In genomic region chr10:120426086-120426610, GRCm38 (mm10) we compare ENCODE assay signal across 14 mouse cellular contexts. TPM values are rescaled to one million over a fixed set of nuclear protein-coding genes. Genes with fewer than 3 reads are reported as not detected.
A peak's percentile ranks its signal among the peaks of the same experiment; 100 is the strongest.
DNase-seq lines count a peak whose midpoint lies in the region; ATAC-seq lines count a peak whose summit lies in the region.
"Had no signal": no experiment of that assay in that cellular context is flagged by ENCODE, and none has a peak within 500 bp of the region (broad histone marks: within the 10 kb centered on the region; RNA-seq: fewer than 3 reads in every experiment).

No protein-coding gene starts in this region.

- H3K36me3 ChIP-seq in limb, embryonic 11.5 days (ENCODE audit: control insufficient read depth, insufficient read depth, low read length) = peaks cover 10% of the 10 kb centered on the region
- H3K36me3 ChIP-seq in limb, embryonic 10.5 days = peaks cover 88% of the 10 kb centered on the region
- H3K36me3 ChIP-seq in embryonic facial prominence, embryonic 15.5 days = no peaks in the 10 kb centered on the region
- 0 out of 2 replicates have a peak, but pooled peaks cover 3% of the 10 kb centered on the region for H3K36me3 ChIP-seq in heart, embryonic 12.5 days

- no peak overlapping the region for H3K9ac ChIP-seq in limb, embryonic 11.5 days (ENCODE audit: low read length)
- H3K9ac ChIP-seq in embryonic facial prominence, embryonic 15.5 days = no peak overlapping the region
- H3K9ac ChIP-seq in heart, embryonic 12.5 days = no peak overlapping the region

- peaks cover 57% of the 10 kb centered on the region for H3K4me1 ChIP-seq in limb, embryonic 11.5 days (ENCODE audit: control insufficient read depth, insufficient read depth, low read length)
- H3K4me1 ChIP-seq in limb, embryonic 10.5 days = peaks cover 81% of the 10 kb centered on the region
- peaks cover 68% of the 10 kb centered on the region for H3K4me1 ChIP-seq in embryonic facial prominence, embryonic 15.5 days
- H3K4me1 ChIP-seq in heart, embryonic 12.5 days (replicated peaks) = peaks cover 56% of the 10 kb centered on the region

- no peak overlapping the region for H3K4me2 ChIP-seq in limb, embryonic 11.5 days (ENCODE audit: low read depth, severe bottlenecking)
- no peak overlapping the region for H3K4me2 ChIP-seq in embryonic facial prominence, embryonic 15.5 days (replicated peaks)
- no peak overlapping the region for H3K4me2 ChIP-seq in heart, embryonic 12.5 days
- H3K4me2 ChIP-seq: liver, embryonic 11.5 days had no signal

- H3K27ac ChIP-seq in limb, embryonic 11.5 days (replicated peaks; ENCODE audit: low read depth, low read length) = peak overlapping the region; percentile 30; the same call in 1 of the 2 replicates
- H3K27ac ChIP-seq in limb, embryonic 10.5 days = no peak overlapping the region
- peak overlapping the region; percentile 12; the same call in 1 of the 2 replicates for H3K27ac ChIP-seq in embryonic facial prominence, embryonic 15.5 days (replicated peaks)
- H3K27ac ChIP-seq in heart, embryonic 12.5 days (ENCODE audit: poor library complexity, severe bottlenecking) = peak overlapping the region; percentile 16; the same call in 1 of the 2 replicates

- H3K27me3 ChIP-seq in limb, embryonic 11.5 days (ENCODE audit: control insufficient read depth, insufficient read depth, low read length) = no peaks in the 10 kb centered on the region
- H3K27me3 ChIP-seq in limb, embryonic 10.5 days (ENCODE audit: low read depth, poor library complexity, severe bottlenecking) = no peaks in the 10 kb centered on the region
- H3K27me3 ChIP-seq in embryonic facial prominence, embryonic 15.5 days = no peaks in the 10 kb centered on the region
- H3K27me3 ChIP-seq in heart, embryonic 12.5 days (replicated peaks) = no peaks in the 10 kb centered on the region

- DNase-seq in limb, embryonic 11.5 days (ENCODE audit: low spot score) = no peak
- no peak for DNase-seq in limb, embryonic 10.5 days (ENCODE audit: low spot score)
- no peak for DNase-seq in lung, postnatal 36 days
- no peak for DNase-seq in cerebellum, adult 9-10 months
- DNase-seq in liver = no peak
- DNase-seq: cerebellum, postnatal 14 days; kidney, adult 18-20 months; lung, postnatal 10 days; right cerebral cortex, adult 18-20 months; thymus, postnatal 4 days had no signal

- H3K9me3 ChIP-seq in limb, embryonic 11.5 days (ENCODE audit: control insufficient read depth, low read length) = no peaks in the 10 kb centered on the region
- H3K9me3 ChIP-seq in limb, embryonic 10.5 days (replicated peaks) = no peaks in the 10 kb centered on the region
- no peaks in the 10 kb centered on the region for H3K9me3 ChIP-seq in embryonic facial prominence, embryonic 15.5 days (replicated peaks)
- no peaks in the 10 kb centered on the region for H3K9me3 ChIP-seq in heart, embryonic 12.5 days (replicated peaks)

- H3K4me3 ChIP-seq in limb, embryonic 11.5 days (ENCODE audit: low read depth, low read length) = no peak overlapping the region
- H3K4me3 ChIP-seq in limb, embryonic 10.5 days = no peak overlapping the region
- H3K4me3 ChIP-seq in embryonic facial prominence, embryonic 15.5 days (replicated peaks) = no peak overlapping the region
- no peak overlapping the region for H3K4me3 ChIP-seq in heart, embryonic 12.5 days

- WGBS in limb, embryonic 11.5 days = 84% methylated on average over 14 of the region's 14 CpGs
- WGBS in limb, embryonic 10.5 days = 89% methylated on average over 14 of the region's 14 CpGs
- 52% methylated on average over 14 of the region's 14 CpGs for WGBS in embryonic facial prominence, embryonic 15.5 days
- 61% methylated on average over 14 of the region's 14 CpGs for WGBS in heart, embryonic 12.5 days

- no peak for ATAC-seq in limb, embryonic 11.5 days (ENCODE audit: insufficient number of reproducible peaks, low FRiP score, low TSS enrichment, low read depth)
- no peak for ATAC-seq in embryonic facial prominence, embryonic 15.5 days (ENCODE audit: insufficient number of reproducible peaks, low FRiP score, low TSS enrichment, low read depth)
- ATAC-seq in heart, embryonic 12.5 days (ENCODE audit: insufficient number of reproducible peaks, low FRiP score) = no peak
- ATAC-seq: midbrain, embryonic 16.5 days had no signal

RNA-seq across cellular contexts. Expression of gene Hmga2, which starts 50.1 kb away (rescaled TPM):
- polyA plus RNA-seq in limb, embryonic 11.5 days (2014; fragmentation: Nextera tagmentation; extraction: Ambion mirVana) = 179 and 195 TPM in 2 replicates
- 129 and 160 TPM in 2 replicates for polyA plus RNA-seq in limb, embryonic 10.5 days (2016; fragmentation: Nextera tagmentation; extraction: Ambion mirVana)
- polyA plus RNA-seq in embryonic facial prominence, embryonic 15.5 days (2015; fragmentation: Nextera tagmentation; extraction: Ambion mirVana) = 11.1 and 11.5 TPM in 2 replicates
- polyA plus RNA-seq in heart, embryonic 12.5 days (2016; fragmentation: Nextera tagmentation; extraction: Ambion mirVana) = 21.3 and 23.3 TPM in 2 replicates
